19 mouse cellular contexts compared by ENCODE assay signal in genomic region chr10:72811614-72812013, GRCm38 (mm10).
DNase-seq lines count a peak whose midpoint lies in the region; ATAC-seq and TF ChIP-seq lines count a peak whose summit lies in the region.
"Had no signal": no experiment of that assay in that cellular context is flagged by ENCODE, and none has a peak within 500 bp of the region (broad histone marks: within the 10 kb centered on the region; RNA-seq: fewer than 3 reads in every experiment).

No protein-coding gene starts in this region.

- WGBS in forebrain, postnatal 0 days, result 42% methylated on average over 8 of the region's 8 CpGs
- WGBS in forebrain, embryonic 16.5 days, result 43% methylated on average over 8 of the region's 8 CpGs
- 76% methylated on average over 8 of the region's 8 CpGs for WGBS in midbrain, embryonic 14.5 days
- 76% methylated on average over 8 of the region's 8 CpGs for WGBS in midbrain, embryonic 13.5 days
- 51% methylated on average over 8 of the region's 8 CpGs for WGBS in neural tube, embryonic 15.5 days

- H3K36me3 ChIP-seq in forebrain, postnatal 0 days (ENCODE audit: insufficient read depth), result no peaks in the 10 kb centered on the region
- no peaks in the 10 kb centered on the region for H3K36me3 ChIP-seq in forebrain, embryonic 16.5 days (ENCODE audit: control insufficient read depth, insufficient read depth)
- no peaks in the 10 kb centered on the region for H3K36me3 ChIP-seq in midbrain, embryonic 14.5 days (ENCODE audit: control insufficient read depth, insufficient read depth, low read length)
- H3K36me3 ChIP-seq in midbrain, embryonic 13.5 days, result no peaks in the 10 kb centered on the region
- no peaks in the 10 kb centered on the region for H3K36me3 ChIP-seq in neural tube, embryonic 15.5 days
- H3K36me3 ChIP-seq: forebrain, embryonic 15.5 days; heart, embryonic 10.5 days had no signal

- H3K27ac ChIP-seq in forebrain, postnatal 0 days (ENCODE audit: low read depth, low read length), result no peak overlapping the region
- H3K27ac ChIP-seq in forebrain, embryonic 16.5 days (ENCODE audit: low read length), result no peak overlapping the region
- no peak overlapping the region for H3K27ac ChIP-seq in midbrain, embryonic 14.5 days (replicated peaks; ENCODE audit: low read depth, low read length)
- H3K27ac ChIP-seq in midbrain, embryonic 13.5 days, result no peak overlapping the region
- no peak overlapping the region for H3K27ac ChIP-seq in neural tube, embryonic 15.5 days (replicated peaks)
- H3K27ac ChIP-seq: forebrain, embryonic 15.5 days; heart, embryonic 10.5 days had no signal

- TF ChIP-seq CTCF in forebrain, postnatal 0 days (IDR thresholded peaks at IDR 0.05; ENCODE audit: low read depth), result no peak

- H3K9ac ChIP-seq in forebrain, postnatal 0 days, result no peak overlapping the region
- no peak overlapping the region for H3K9ac ChIP-seq in forebrain, embryonic 16.5 days (replicated peaks; ENCODE audit: low read depth, low read length)
- no peak overlapping the region for H3K9ac ChIP-seq in midbrain, embryonic 14.5 days (replicated peaks; ENCODE audit: low read length)
- no peak overlapping the region for H3K9ac ChIP-seq in midbrain, embryonic 13.5 days (replicated peaks)
- no peak overlapping the region for H3K9ac ChIP-seq in neural tube, embryonic 15.5 days (replicated peaks)
- H3K9ac ChIP-seq: forebrain, embryonic 15.5 days had no signal

- peak; percentile 3 for DNase-seq in forebrain, postnatal 0 days
- DNase-seq in midbrain, embryonic 14.5 days, result peak; percentile 9
- DNase-seq in forelimb bud, embryonic 11.5 days (ENCODE audit: low read depth, low spot score), result peak; percentile 36
- no peak for DNase-seq in frontal cortex, postnatal 14 days (ENCODE audit: low spot score in 2 of 2)
- DNase-seq: adrenal gland, adult 2 months; adrenal gland, postnatal 25 days; cerebellum, adult 2 months; cerebellum, postnatal 10 days; gastrocnemius, postnatal 36 days; heart, adult 11 months; heart, postnatal 10 days; heart, postnatal 4 days; kidney, adult 8-10 months had no signal

- H3K4me1 ChIP-seq in forebrain, postnatal 0 days (ENCODE audit: insufficient read depth), result no peaks in the 10 kb centered on the region
- no peaks in the 10 kb centered on the region for H3K4me1 ChIP-seq in forebrain, embryonic 16.5 days (replicated peaks; ENCODE audit: control insufficient read depth, insufficient read depth, low read length)
- H3K4me1 ChIP-seq in midbrain, embryonic 14.5 days (ENCODE audit: control insufficient read depth, insufficient read depth, low read length), result no peaks in the 10 kb centered on the region
- no peaks in the 10 kb centered on the region for H3K4me1 ChIP-seq in midbrain, embryonic 13.5 days (replicated peaks)
- no peaks in the 10 kb centered on the region for H3K4me1 ChIP-seq in neural tube, embryonic 15.5 days
- H3K4me1 ChIP-seq: forebrain, embryonic 15.5 days; heart, embryonic 10.5 days had no signal

- ATAC-seq in forebrain, postnatal 0 days, result no peak
- no peak for ATAC-seq in forebrain, embryonic 16.5 days
- no peak for ATAC-seq in midbrain, embryonic 14.5 days (ENCODE audit: low FRiP score, low TSS enrichment)
- ATAC-seq in midbrain, embryonic 13.5 days, result no peak
- 0 out of 2 replicates have a peak, but pooled peaks have one; percentile 47 for ATAC-seq in neural tube, embryonic 15.5 days (ENCODE audit: low FRiP score)
- ATAC-seq: forebrain, embryonic 15.5 days; intestine, postnatal 0 days had no signal

- H3K9me3 ChIP-seq in forebrain, postnatal 0 days (ENCODE audit: low read length), result no peaks in the 10 kb centered on the region
- 0 out of 2 replicates have a peak, but pooled peaks cover 2% of the 10 kb centered on the region for H3K9me3 ChIP-seq in forebrain, embryonic 16.5 days (ENCODE audit: control insufficient read depth, low read length)
- no peaks in the 10 kb centered on the region for H3K9me3 ChIP-seq in midbrain, embryonic 14.5 days (ENCODE audit: control insufficient read depth, low read length)
- H3K9me3 ChIP-seq in midbrain, embryonic 13.5 days, result no peaks in the 10 kb centered on the region
- no peaks in the 10 kb centered on the region for H3K9me3 ChIP-seq in neural tube, embryonic 15.5 days (replicated peaks)
- H3K9me3 ChIP-seq: forebrain, embryonic 15.5 days; heart, embryonic 10.5 days had no signal

- no peaks in the 10 kb centered on the region for H3K27me3 ChIP-seq in forebrain, postnatal 0 days (ENCODE audit: insufficient read depth, low read length)
- H3K27me3 ChIP-seq in forebrain, embryonic 16.5 days (replicated peaks; ENCODE audit: control insufficient read depth, insufficient read depth, low read length), result no peaks in the 10 kb centered on the region
- H3K27me3 ChIP-seq in midbrain, embryonic 14.5 days (ENCODE audit: control insufficient read depth, insufficient read depth, low read length), result no peaks in the 10 kb centered on the region
- H3K27me3 ChIP-seq in midbrain, embryonic 13.5 days, result no peaks in the 10 kb centered on the region
- H3K27me3 ChIP-seq in neural tube, embryonic 15.5 days (replicated peaks), result no peaks in the 10 kb centered on the region
- H3K27me3 ChIP-seq: forebrain, embryonic 15.5 days had no signal

- no peak overlapping the region for H3K4me2 ChIP-seq in forebrain, postnatal 0 days (ENCODE audit: low read depth)
- H3K4me2 ChIP-seq in forebrain, embryonic 16.5 days (ENCODE audit: low read length), result no peak overlapping the region
- H3K4me2 ChIP-seq in midbrain, embryonic 14.5 days (ENCODE audit: low read length), result no peak overlapping the region
- H3K4me2 ChIP-seq in midbrain, embryonic 13.5 days (replicated peaks), result no peak overlapping the region
- no peak overlapping the region for H3K4me2 ChIP-seq in neural tube, embryonic 15.5 days
- H3K4me2 ChIP-seq: forebrain, embryonic 15.5 days had no signal

- H3K4me3 ChIP-seq in forebrain, postnatal 0 days (ENCODE audit: low read depth, low read length), result no peak overlapping the region
- H3K4me3 ChIP-seq in forebrain, embryonic 16.5 days (replicated peaks; ENCODE audit: low read length), result no peak overlapping the region
- no peak overlapping the region for H3K4me3 ChIP-seq in midbrain, embryonic 14.5 days (replicated peaks; ENCODE audit: low read depth, low read length)
- H3K4me3 ChIP-seq in midbrain, embryonic 13.5 days (replicated peaks), result no peak overlapping the region
- no peak overlapping the region for H3K4me3 ChIP-seq in neural tube, embryonic 15.5 days (replicated peaks)
- H3K4me3 ChIP-seq: forebrain, embryonic 15.5 days; heart, embryonic 10.5 days had no signal

Comparison
In these comparisons a context has a peak if more than half of its experiments do, and no peak if none do; other contexts are left out.
1. DNase-seq: peak in forebrain, postnatal 0 days (single experiment), midbrain, embryonic 14.5 days (single experiment) and forelimb bud, embryonic 11.5 days (single experiment); none in frontal cortex, postnatal 14 days (0 of 2).